Mouse (Mus musculus) lung, adult 18-20 months (tissue): ENCODE data around the gene Abcb1b.
"Not testable (repeated sequence)": the region's sequence is repeated elsewhere in the genome, so short reads cannot be mapped to it uniquely, and the experiment has no call there.

ENCODE experiments used
- DNase-seq, 2 experiments: peaks; one replicate each; pipeline ENCODE4 v3.0.0; 2022; ENCODE audit warnings: mixed read lengths in 2 of 2

Abcb1b gene

DNA sequence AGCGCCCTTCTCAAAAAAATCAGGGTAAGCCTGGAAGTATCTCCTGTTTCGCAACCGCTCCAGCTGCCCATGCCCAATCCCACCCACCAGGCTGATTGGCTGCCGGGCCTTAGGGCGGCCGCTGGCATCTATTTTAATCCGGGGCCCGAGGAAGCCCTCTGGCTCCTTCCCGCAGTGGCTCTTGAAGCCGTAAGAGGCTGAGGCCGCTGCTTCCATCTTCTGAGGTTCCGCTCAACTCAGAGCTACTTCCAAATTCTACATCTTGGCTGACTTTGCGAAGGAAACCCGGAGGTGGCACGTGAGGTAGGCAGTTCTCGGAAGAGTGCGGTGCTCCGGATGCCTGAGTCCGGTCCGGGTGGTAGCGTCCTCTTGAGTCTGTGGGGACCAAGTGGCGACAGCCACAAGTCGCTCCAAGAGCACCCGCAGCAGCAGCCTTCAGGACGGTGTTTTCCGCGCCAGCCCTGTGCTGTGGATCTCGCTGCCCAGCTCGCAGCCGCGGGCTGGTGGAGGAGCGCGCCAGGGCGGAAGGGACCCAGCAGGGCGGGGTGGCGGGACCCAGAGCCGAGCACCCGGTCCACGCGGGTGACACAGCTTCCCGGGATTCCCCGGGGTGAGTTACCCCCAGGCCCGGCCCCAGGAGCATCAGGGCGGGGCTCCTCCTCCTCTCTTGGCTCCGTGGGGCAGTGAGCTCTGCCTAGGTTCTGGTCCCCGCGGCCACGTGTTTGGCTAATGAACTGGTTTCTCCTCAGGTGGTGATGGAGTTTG is at the start of gene Abcb1b:
Abcb1b (plus strand) TSS at position 161 of the 765 bp plus-strand sequence.
- peak; percentile 64 to 69 for DNase-seq

- DNase-seq: no peak
Observed at GRCm38 (mm10) chr5:8772866-8773265, 25.1 kb upstream of the Abcb1b start.

DNA sequence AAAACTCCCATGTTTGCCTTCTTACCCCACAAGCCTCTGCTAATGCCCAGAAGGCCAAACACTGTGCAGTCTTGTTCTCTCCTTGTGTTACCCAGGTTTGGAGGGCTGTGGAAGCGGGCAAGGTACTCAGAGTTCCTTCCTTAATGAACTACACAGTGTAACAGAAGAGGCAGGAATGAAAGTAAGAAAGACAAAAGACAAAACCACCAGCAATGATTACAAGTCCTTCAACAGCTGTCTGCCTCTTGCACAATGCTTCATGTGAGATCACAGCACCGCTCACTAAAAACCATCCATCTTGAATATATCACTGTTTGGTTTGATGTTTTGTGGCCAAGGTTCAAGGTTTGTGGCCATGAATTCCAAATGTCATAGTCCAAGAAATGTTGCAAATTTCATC is 19.6 kb upstream of the Abcb1b start:
- no peak for DNase-seq

DNA sequence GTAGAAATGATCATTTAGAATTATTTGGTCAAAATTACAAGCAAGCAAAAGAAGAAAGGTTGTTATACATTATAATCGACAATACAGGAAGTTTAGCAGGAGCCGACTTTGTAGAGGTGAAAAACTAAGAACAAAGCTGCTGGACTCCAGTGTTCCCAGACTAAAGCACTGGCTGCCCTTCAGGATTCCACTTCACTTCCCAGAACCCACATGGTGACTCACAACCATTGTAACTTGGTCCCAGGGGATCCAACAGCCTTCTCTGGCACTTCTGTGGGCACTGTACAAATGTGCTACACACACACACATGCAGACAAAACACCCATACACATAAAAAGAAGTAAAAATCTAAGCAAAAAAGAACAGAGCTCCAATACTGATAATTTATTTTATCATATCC is 19.2 kb upstream of the Abcb1b start:
- DNase-seq: no peak

DNA sequence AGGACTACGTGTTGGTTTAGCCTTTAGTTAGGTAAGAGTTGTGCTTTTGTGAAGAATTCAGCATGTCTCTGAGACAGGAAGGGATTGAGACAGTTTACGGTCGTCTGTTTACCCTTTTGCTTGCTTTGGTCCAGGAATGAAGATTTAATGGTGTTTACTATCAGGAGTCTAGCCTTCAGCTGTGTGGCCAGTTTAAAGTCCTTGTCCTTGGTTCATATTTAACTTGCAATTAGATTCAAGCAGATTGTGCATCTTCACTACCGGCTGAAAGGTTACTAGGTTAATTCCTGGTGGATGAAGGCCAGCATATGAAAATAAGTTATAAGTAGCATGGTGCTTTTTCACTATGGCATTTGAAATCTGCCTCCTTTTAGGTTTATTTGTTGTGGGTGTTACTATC is 5.7 kb upstream of the Abcb1b start:
- DNase-seq: no peak

GRCm38 (mm10) chr5:8798752-8799115 is 787 bp downstream of the Abcb1b start:
- no peak for DNase-seq

GRCm38 (mm10) chr5:8805742-8806141 is 7.8 kb downstream of the Abcb1b start:
- DNase-seq: peak in 1 of 2 experiments; percentile 5

GRCm38 (mm10) chr5:8807137-8808004 is 9.4 kb downstream of the Abcb1b start:
- no peak for DNase-seq

DNA sequence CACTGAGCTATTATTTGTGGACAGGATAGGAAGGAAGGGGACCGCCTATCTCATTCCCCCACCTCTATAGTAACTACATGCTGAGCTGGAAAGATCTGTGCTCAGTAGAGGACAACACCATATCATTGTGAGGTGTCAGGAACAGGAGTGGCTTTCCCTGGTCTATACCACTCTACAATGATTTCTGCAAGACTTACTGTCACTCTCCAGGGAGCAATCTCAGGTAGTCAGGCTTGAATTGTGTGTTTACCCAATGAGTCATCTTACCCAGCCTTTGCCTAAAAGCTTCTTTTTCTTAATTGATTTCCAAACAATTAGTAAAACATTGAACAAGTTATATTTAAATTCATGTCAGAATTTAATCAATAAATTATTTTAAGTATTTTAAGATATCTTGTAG is 15.9 kb downstream of the Abcb1b start:
- DNase-seq: no peak

GRCm38 (mm10) chr5:8819635-8820591 is 22.0 kb downstream of the Abcb1b start:
- no peak for DNase-seq

DNA sequence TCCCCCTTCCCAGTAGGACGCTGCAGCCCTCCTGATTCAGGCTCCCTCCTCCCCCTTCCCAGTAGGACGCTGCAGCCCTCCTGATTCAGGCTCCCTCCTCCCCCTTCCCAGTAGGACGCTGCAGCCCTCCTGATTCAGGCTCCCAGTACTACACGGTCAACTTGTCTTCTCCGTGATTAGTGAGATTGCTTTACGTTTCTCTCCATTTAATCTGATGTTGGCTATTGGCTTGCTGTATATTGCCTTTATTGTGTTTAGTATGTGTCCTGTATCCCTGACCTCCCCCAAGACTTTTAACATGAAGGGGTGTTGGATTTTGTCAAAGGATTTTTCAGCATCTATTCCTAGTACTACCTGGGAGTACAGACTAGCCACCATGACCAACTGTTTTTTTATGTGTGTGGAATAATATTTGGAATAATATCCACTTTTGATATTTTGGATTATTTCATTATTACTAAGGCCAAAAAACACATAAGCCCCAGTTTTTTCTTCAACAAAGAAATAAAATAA is 22.7 kb downstream of the Abcb1b start:
- not testable (repeated sequence) for DNase-seq

- no peak for DNase-seq
Observed at GRCm38 (mm10) chr5:8838661-8839438, 40.9 kb downstream of the Abcb1b start.

- no peak for DNase-seq
Observed at GRCm38 (mm10) chr5:8839651-8840050, 41.7 kb downstream of the Abcb1b start.

DNA sequence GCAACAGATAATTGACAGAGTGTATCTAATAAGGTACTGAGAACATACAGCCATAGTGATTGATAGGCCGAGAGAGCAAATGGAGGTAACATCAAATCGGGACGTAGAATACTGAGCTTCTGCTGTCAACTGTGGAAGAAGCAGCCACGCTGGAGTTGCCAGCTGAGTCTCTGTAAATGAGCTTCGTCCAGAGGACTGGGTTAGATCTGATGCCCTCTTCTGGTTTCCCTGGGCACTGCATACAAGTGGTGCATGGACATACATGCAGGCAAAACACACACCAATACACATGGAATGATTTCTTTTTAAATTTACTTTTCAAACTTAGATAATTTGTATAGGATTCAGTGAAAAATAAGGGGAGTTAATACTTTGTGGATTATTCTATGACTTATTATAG is 42.9 kb downstream of the Abcb1b start:
- DNase-seq: peak; percentile 11 to 19

- no peak for DNase-seq
Observed at GRCm38 (mm10) chr5:8842815-8843214, 44.9 kb downstream of the Abcb1b start.

- DNase-seq: not testable (repeated sequence)
Observed at GRCm38 (mm10) chr5:8848607-8849575, 50.9 kb downstream of the Abcb1b start.

DNA sequence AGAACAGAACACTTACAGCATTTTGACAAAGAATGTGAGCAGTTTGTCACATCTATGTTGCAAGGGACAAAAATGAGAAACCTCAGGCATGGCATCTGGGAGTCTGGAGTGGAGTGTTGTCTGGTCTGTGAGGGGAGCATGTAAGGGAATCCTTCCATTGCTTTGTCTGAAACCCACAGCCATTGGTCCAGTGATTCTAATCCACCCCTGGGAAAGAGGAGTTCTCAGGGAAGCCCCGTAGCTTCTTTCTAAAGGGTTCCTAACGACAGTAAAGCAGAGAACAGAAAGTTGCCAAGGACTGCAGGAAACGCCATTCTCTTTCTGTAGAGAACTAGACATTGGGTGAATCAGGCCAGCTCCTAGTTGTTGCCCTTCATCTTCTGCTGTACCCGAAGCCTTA is 52.9 kb downstream of the Abcb1b start:
- no peak for DNase-seq

- no peak for DNase-seq
Observed at GRCm38 (mm10) chr5:8857201-8857600, 59.3 kb downstream of the Abcb1b start.

DNA sequence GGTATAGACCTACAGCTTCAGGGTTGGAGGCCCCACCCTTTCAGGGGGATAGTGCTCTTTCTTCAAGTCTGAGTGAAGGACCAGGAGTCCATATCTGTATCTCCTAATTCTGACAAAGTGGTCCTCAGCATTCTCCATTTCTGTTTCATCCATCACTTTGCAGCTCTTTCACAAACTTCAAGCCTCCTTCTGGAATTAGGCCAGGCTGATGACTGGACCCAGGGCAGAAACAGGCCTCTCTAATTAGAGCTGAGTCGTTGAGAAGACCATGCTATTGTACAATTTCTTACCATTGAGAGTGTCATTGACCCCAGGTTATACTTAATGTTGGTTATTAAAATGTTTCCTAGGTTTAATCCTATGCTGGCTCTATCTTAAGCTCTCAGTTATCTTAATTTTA is 63.9 kb downstream of the Abcb1b start:
- no peak for DNase-seq

DNA sequence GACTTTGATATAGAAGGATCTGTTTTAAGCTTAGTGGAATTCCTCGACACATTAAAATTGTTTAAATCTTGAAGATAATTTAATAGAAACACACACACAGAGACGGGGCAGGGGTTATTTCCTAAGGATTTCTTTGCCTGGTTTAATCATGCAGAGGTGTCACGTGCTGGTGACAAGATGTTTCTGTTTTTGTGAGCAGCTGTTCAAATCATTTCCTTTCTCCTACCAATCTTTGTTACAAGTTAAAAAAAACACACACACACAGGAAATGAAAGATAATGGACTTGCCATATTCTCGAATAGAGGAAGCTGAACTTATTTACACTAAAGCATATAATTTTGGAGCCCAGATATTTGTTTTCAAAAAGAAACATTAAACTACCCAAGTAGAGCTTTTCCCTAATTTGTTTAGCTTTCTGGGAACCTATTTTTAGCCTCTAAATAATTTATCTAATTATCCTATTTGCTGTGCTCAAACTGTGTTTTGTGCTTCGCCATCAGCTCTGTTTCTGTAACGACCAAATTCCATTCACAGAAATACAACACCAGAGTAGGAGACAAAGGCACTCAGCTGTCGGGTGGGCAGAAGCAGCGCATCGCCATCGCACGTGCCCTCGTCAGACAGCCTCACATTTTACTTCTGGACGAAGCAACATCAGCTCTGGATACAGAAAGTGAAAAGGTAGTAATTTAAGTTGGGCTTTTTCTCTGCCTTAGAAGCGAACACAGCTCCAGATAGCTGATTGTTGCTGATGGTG is 65.8 kb downstream of the Abcb1b start:
- no peak for DNase-seq
